In the genomic region with DNA sequence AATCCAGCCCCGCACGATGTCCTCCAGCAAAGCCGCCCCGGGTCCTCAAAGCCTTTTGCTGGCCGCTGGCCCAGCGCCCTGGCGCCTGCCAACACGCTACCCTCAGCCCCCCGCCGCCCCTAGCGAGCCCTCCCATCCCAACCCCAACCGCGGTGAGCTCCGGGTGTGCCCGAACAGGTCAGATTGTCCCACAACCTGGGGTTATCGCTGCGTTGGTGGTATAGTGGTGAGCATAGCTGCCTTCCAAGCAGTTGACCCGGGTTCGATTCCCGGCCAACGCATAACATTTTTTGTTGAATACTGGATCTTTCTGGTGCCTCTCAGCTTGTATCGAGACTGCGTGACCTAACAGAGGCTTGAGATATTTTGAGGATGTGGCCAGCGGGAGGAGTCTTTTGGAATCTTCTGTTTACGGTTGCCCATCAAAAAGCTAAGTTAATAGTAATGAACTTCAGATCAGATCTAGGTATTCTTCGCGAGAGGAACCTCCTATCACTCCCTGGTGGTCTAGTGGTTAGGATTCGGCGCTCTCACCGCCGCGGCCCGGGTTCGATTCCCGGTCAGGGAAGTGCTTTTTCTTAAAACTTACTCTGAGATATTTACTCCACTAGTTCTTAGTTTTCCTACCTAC, we compare ENCODE assay signal across 8 mouse cellular contexts. TPM values are rescaled to one million over a fixed set of nuclear protein-coding genes. Genes with fewer than 3 reads are reported as not detected.
A peak's percentile ranks its signal among the peaks of the same experiment; 100 is the strongest.
DNase-seq lines count a peak whose midpoint lies in the region; ATAC-seq and TF ChIP-seq lines count a peak whose summit lies in the region.

No protein-coding gene starts in this region.

- peak overlapping the region; percentile 66 to 86 (median 70) for H3K4me3 ChIP-seq in CH12.LX (replicated peaks in 1 of 3; ENCODE audit: low read depth in 2 of 3, low read length in 2 of 3, poor library complexity in 1 of 3)
- H3K4me3 ChIP-seq in forebrain, embryonic 11.5 days (ENCODE audit: low read depth, low read length), result peak overlapping the region; percentile 72
- H3K4me3 ChIP-seq in heart, embryonic 16.5 days (ENCODE audit: low read length), result peak overlapping the region; percentile 86
- H3K4me3 ChIP-seq in liver, embryonic 14.5 days (ENCODE audit: insufficient read depth in 1 of 2, low read depth in 2 of 2, low read length in 2 of 2), result peak overlapping the region; percentile 68 to 88
- H3K4me3 ChIP-seq in stomach, embryonic 15.5 days (replicated peaks), result peak overlapping the region; percentile 66

- WGBS in forebrain, embryonic 11.5 days, result under 1% methylated on average over 35 of the region's 35 CpGs
- under 1% methylated on average over 35 of the region's 35 CpGs for WGBS in heart, embryonic 16.5 days
- under 1% methylated on average over 35 of the region's 35 CpGs for WGBS in liver, embryonic 14.5 days (ENCODE audit: insufficient replicate concordance)
- under 1% methylated on average over 35 of the region's 35 CpGs for WGBS in stomach, embryonic 15.5 days

- no peak for TF ChIP-seq EP300 in CH12.LX (IDR thresholded peaks at IDR 0.05; ENCODE audit: low read length)
- no peak for TF ChIP-seq EP300 in liver, embryonic 14.5 days (IDR thresholded peaks at IDR 0.05; ENCODE audit: low read depth)

- dilution Hi-C loops in CH12.LX (cut with MboI; ENCODE audit: extremely low pct_ligation_motif_present, extremely low pct_unique_long_range_greater_than_20kb, low sequenced_read_pairs), result no loop called here

- H3K36me3 ChIP-seq in CH12.LX (replicated peaks in 1 of 2; ENCODE audit: control insufficient read depth in 1 of 2, insufficient read depth in 1 of 2, low read length in 1 of 2), result no peaks in the 10 kb centered on the region
- no peaks in the 10 kb centered on the region for H3K36me3 ChIP-seq in forebrain, embryonic 11.5 days (ENCODE audit: control insufficient read depth, insufficient read depth, low read length)
- H3K36me3 ChIP-seq in heart, embryonic 16.5 days (ENCODE audit: control insufficient read depth, insufficient read depth), result no peaks in the 10 kb centered on the region
- no peaks in the 10 kb centered on the region for H3K36me3 ChIP-seq in liver, embryonic 14.5 days (replicated peaks; ENCODE audit: control insufficient read depth, insufficient read depth, low read depth)
- no peaks in the 10 kb centered on the region for H3K36me3 ChIP-seq in stomach, embryonic 15.5 days

- H3K27me3 ChIP-seq in CH12.LX (replicated peaks), result no peaks in the 10 kb centered on the region
- no peaks in the 10 kb centered on the region for H3K27me3 ChIP-seq in forebrain, embryonic 11.5 days (ENCODE audit: control insufficient read depth, insufficient read depth, low read length)
- H3K27me3 ChIP-seq in heart, embryonic 16.5 days (ENCODE audit: control insufficient read depth, insufficient read depth, low read length), result no peaks in the 10 kb centered on the region
- H3K27me3 ChIP-seq in liver, embryonic 14.5 days (ENCODE audit: control insufficient read depth, insufficient read depth, low read length), result no peaks in the 10 kb centered on the region
- no peaks in the 10 kb centered on the region for H3K27me3 ChIP-seq in stomach, embryonic 15.5 days (replicated peaks)

- no peak for TF ChIP-seq CTCF in CH12.LX (conservative IDR thresholded peaks at IDR 0.05 in 1 of 2, IDR thresholded peaks at IDR 0.05 in 1 of 2; ENCODE audit: low read depth in 2 of 2, low read length in 2 of 2)
- TF ChIP-seq CTCF in liver, embryonic 14.5 days (IDR thresholded peaks at IDR 0.05; ENCODE audit: low read depth), result no peak

- ATAC-seq in forebrain, embryonic 11.5 days (replicated peaks; ENCODE audit: low FRiP score), result peak; percentile 95
- ATAC-seq in heart, embryonic 16.5 days (replicated peaks; ENCODE audit: extremely low read depth, insufficient read depth, low FRiP score), result peak; percentile 91
- peak; percentile 82 for ATAC-seq in liver, embryonic 14.5 days (ENCODE audit: insufficient read depth)
- peak; percentile 89 for ATAC-seq in stomach, embryonic 15.5 days (ENCODE audit: insufficient read depth, low FRiP score, low read depth)

- no peak overlapping the region; the same call in 1 of the 2 replicates for H3K27ac ChIP-seq in CH12.LX (ENCODE audit: insufficient read depth, low read depth)
- H3K27ac ChIP-seq in forebrain, embryonic 11.5 days (ENCODE audit: low read depth, low read length), result no peak overlapping the region
- peak overlapping the region; percentile 76 for H3K27ac ChIP-seq in heart, embryonic 16.5 days (ENCODE audit: low read length)
- peak overlapping the region; percentile 15; the same call in 1 of the 2 replicates for H3K27ac ChIP-seq in liver, embryonic 14.5 days
- peak overlapping the region; percentile 74 for H3K27ac ChIP-seq in stomach, embryonic 15.5 days

- in situ Hi-C loops in CH12.LX (cut with MboI; ENCODE audit: low pct_ligation_motif_present, low pct_unique_long_range_greater_than_20kb, low sequenced_read_pairs), result loop anchor here (5.0 to 10.0 kb wide), 2 partner anchors 60 to 372 kb away; no protein-coding TSS in a partner anchor

- no peak for TF ChIP-seq RAD21 in CH12.LX (IDR thresholded peaks at IDR 0.05; ENCODE audit: low read depth, low read length)

- H3K79me2 ChIP-seq in CH12.LX (replicated peaks; ENCODE audit: control insufficient read depth, extremely low read depth, insufficient read depth, poor library complexity, severe bottlenecking), result no peaks in the 10 kb centered on the region

- H3K4me1 ChIP-seq in CH12.LX (ENCODE audit: control insufficient read depth in 1 of 2, insufficient read depth in 2 of 2), result peaks cover 0 to 12% of the 10 kb centered on the region in 2 experiments; a peak in 2 of 4 replicates
- H3K4me1 ChIP-seq in forebrain, embryonic 11.5 days (replicated peaks; ENCODE audit: control insufficient read depth, insufficient read depth, low read length), result no peaks in the 10 kb centered on the region; the same call in 1 of the 2 replicates
- H3K4me1 ChIP-seq in heart, embryonic 16.5 days (ENCODE audit: control insufficient read depth, insufficient read depth, low read length), result peaks cover 4% of the 10 kb centered on the region; the same call in 1 of the 2 replicates
- H3K4me1 ChIP-seq in liver, embryonic 14.5 days (replicated peaks; ENCODE audit: control insufficient read depth in 2 of 2, insufficient read depth in 2 of 2, low read length in 1 of 2), result peaks cover 10 to 15% of the 10 kb centered on the region in 2 experiments
- 0 out of 2 replicates have a peak, but pooled peaks cover 4% of the 10 kb centered on the region for H3K4me1 ChIP-seq in stomach, embryonic 15.5 days

- TF ChIP-seq POLR2A in CH12.LX (IDR thresholded peaks at IDR 0.05; ENCODE audit: low read depth, low read length), result no peak

- H3K9me3 ChIP-seq in CH12.LX (replicated peaks; ENCODE audit: low read length), result peaks cover 5% of the 10 kb centered on the region
- H3K9me3 ChIP-seq in forebrain, embryonic 11.5 days (ENCODE audit: control insufficient read depth, low read length), result no peaks in the 10 kb centered on the region
- H3K9me3 ChIP-seq in heart, embryonic 16.5 days (replicated peaks; ENCODE audit: control insufficient read depth, low read length), result no peaks in the 10 kb centered on the region
- no peaks in the 10 kb centered on the region for H3K9me3 ChIP-seq in liver, embryonic 14.5 days (ENCODE audit: control insufficient read depth, low read length)
- H3K9me3 ChIP-seq in stomach, embryonic 15.5 days, result no peaks in the 10 kb centered on the region

- peak; percentile 90 for DNase-seq in CH12.LX (ENCODE audit: extremely low read depth)
- DNase-seq in c-Kit-positive CD71-positive TER-119-negative erythroid progenitor cells, embryonic 14.5 days (ENCODE audit: low read depth), result peak; percentile 76
- peak; percentile 95 for DNase-seq in forebrain, embryonic 11.5 days (ENCODE audit: low spot score)
- DNase-seq in kidney, postnatal 25 days, result peak; percentile 81 to 91
- DNase-seq in liver, embryonic 14.5 days (ENCODE audit: low read depth in 3 of 3, low spot score in 3 of 3), result peak; percentile 63 to 74 (median 66)
- DNase-seq in neural tube, embryonic 10.5 days (ENCODE audit: extremely low spot score, low spot score), result peak; percentile 98

- H3K9ac ChIP-seq in CH12.LX (ENCODE audit: insufficient read depth, low read depth), result peak overlapping the region; percentile 45; the same call in 1 of the 2 replicates
- peak overlapping the region; percentile 56 for H3K9ac ChIP-seq in forebrain, embryonic 11.5 days (ENCODE audit: low read length)
- H3K9ac ChIP-seq in heart, embryonic 16.5 days (ENCODE audit: low read length), result peak overlapping the region; percentile 77
- H3K9ac ChIP-seq in liver, embryonic 14.5 days (replicated peaks), result peak overlapping the region; percentile 72; the same call in 1 of the 2 replicates
- no peak overlapping the region for H3K9ac ChIP-seq in stomach, embryonic 15.5 days

- peak overlapping the region; percentile 92 for H3K4me2 ChIP-seq in CH12.LX (ENCODE audit: insufficient read depth, low read depth, poor library complexity, severe bottlenecking)
- peak overlapping the region; percentile 66 for H3K4me2 ChIP-seq in forebrain, embryonic 11.5 days (ENCODE audit: low read depth, low read length, severe bottlenecking)
- peak overlapping the region; percentile 79 for H3K4me2 ChIP-seq in heart, embryonic 16.5 days (ENCODE audit: low read depth, low read length)
- peak overlapping the region; percentile 92 for H3K4me2 ChIP-seq in liver, embryonic 14.5 days (ENCODE audit: low read depth)
- peak overlapping the region; percentile 64 for H3K4me2 ChIP-seq in stomach, embryonic 15.5 days

RNA-seq across cellular contexts. Expression of gene Cfap126, which starts 11.1 kb away (rescaled TPM):
- total RNA-seq in CH12.LX (2012; rRNA removed) (0.76 and 2.0 TPM in 2 replicates), CH12.LX (2014; rRNA removed) (0.43 and 0.79 TPM in 2 replicates)
- polyA plus RNA-seq in CH12.LX (2012; ENCODE audit: insufficient read length, low read depth), result 2.5 and 3.4 TPM in 2 replicates
- 1.5 and 2.9 TPM in 2 replicates for polyA plus RNA-seq in forebrain, embryonic 11.5 days (2014; fragmentation: Nextera tagmentation; extraction: Ambion mirVana)
- 2.9 and 3.5 TPM in 2 replicates for polyA plus RNA-seq in heart, embryonic 16.5 days (2015; fragmentation: Nextera tagmentation; extraction: Ambion mirVana)
- polyA plus RNA-seq in liver, embryonic 14.5 days (2012; rRNA removed), result 1.8 and 2.2 TPM in 2 replicates
- polyA plus RNA-seq in liver, embryonic 14.5 days (2014; fragmentation: Nextera tagmentation; extraction: Ambion mirVana), result 1.9 and 2.6 TPM in 2 replicates
- 1.6 and 2.9 TPM in 2 replicates for polyA plus RNA-seq in stomach, embryonic 15.5 days (2015; fragmentation: Nextera tagmentation; extraction: Ambion mirVana)

RNA-seq across cellular contexts. Expression of gene Fcgr3, which starts 37.9 kb away (rescaled TPM):
- total RNA-seq in CH12.LX (2012; rRNA removed), result 4.3 and 8.5 TPM in 2 replicates
- 6.1 and 6.3 TPM in 2 replicates for total RNA-seq in CH12.LX (2014; rRNA removed)
- polyA plus RNA-seq in CH12.LX (2012; ENCODE audit: insufficient read length, low read depth), result 2.6 and 3.7 TPM in 2 replicates
- polyA plus RNA-seq in forebrain, embryonic 11.5 days (2014; fragmentation: Nextera tagmentation; extraction: Ambion mirVana), result 4.3 TPM in 2 replicates
- 10.2 and 10.7 TPM in 2 replicates for polyA plus RNA-seq in heart, embryonic 16.5 days (2015; fragmentation: Nextera tagmentation; extraction: Ambion mirVana)
- polyA plus RNA-seq in liver, embryonic 14.5 days (2012; rRNA removed), result 12.7 and 14.6 TPM in 2 replicates
- 19.2 and 24.6 TPM in 2 replicates for polyA plus RNA-seq in liver, embryonic 14.5 days (2014; fragmentation: Nextera tagmentation; extraction: Ambion mirVana)
- polyA plus RNA-seq in stomach, embryonic 15.5 days (2015; fragmentation: Nextera tagmentation; extraction: Ambion mirVana), result 18.7 and 18.8 TPM in 2 replicates

RNA-seq across cellular contexts. Expression of gene Sdhc, which starts 47.7 kb away (rescaled TPM):
- total RNA-seq in CH12.LX (2012; rRNA removed) (79.4 and 87.5 TPM in 2 replicates), CH12.LX (2014; rRNA removed) (178 and 205 TPM in 2 replicates)
- 120 and 153 TPM in 2 replicates for polyA plus RNA-seq in CH12.LX (2012; ENCODE audit: insufficient read length, low read depth)
- polyA plus RNA-seq in forebrain, embryonic 11.5 days (2014; fragmentation: Nextera tagmentation; extraction: Ambion mirVana), result 272 and 277 TPM in 2 replicates
- 622 and 629 TPM in 2 replicates for polyA plus RNA-seq in heart, embryonic 16.5 days (2015; fragmentation: Nextera tagmentation; extraction: Ambion mirVana)
- 103 and 111 TPM in 2 replicates for polyA plus RNA-seq in liver, embryonic 14.5 days (2012; rRNA removed)
- polyA plus RNA-seq in liver, embryonic 14.5 days (2014; fragmentation: Nextera tagmentation; extraction: Ambion mirVana), result 147 and 165 TPM in 2 replicates
- 258 and 282 TPM in 2 replicates for polyA plus RNA-seq in stomach, embryonic 15.5 days (2015; fragmentation: Nextera tagmentation; extraction: Ambion mirVana)

RNA-seq across cellular contexts. Expression of gene Mpz, which starts 47.8 kb away (rescaled TPM):
- 0.04 and 0.21 TPM in 2 replicates for total RNA-seq in CH12.LX (2012; rRNA removed)
- total RNA-seq in CH12.LX (2014; rRNA removed), result not detected in 2 replicates
- 0.26 and 0.49 TPM in 2 replicates for polyA plus RNA-seq in CH12.LX (2012; ENCODE audit: insufficient read length, low read depth)
- 0.13 TPM in 1 of 2 replicates, not detected in the other for polyA plus RNA-seq in forebrain, embryonic 11.5 days (2014; fragmentation: Nextera tagmentation; extraction: Ambion mirVana)
- polyA plus RNA-seq in heart, embryonic 16.5 days (2015; fragmentation: Nextera tagmentation; extraction: Ambion mirVana), result 0.44 and 1.1 TPM in 2 replicates
- 0.04 and 0.25 TPM in 2 replicates for polyA plus RNA-seq in liver, embryonic 14.5 days (2012; rRNA removed)
- polyA plus RNA-seq in liver, embryonic 14.5 days (2014; fragmentation: Nextera tagmentation; extraction: Ambion mirVana), result 0.14 TPM in 1 of 2 replicates, not detected in the other
- 1.8 and 2.2 TPM in 2 replicates for polyA plus RNA-seq in stomach, embryonic 15.5 days (2015; fragmentation: Nextera tagmentation; extraction: Ambion mirVana)

Comparison
In these comparisons a context has a peak if more than half of its experiments do, and no peak if none do; other contexts are left out.
1. H3K27ac ChIP-seq: peak in heart, embryonic 16.5 days (single experiment), liver, embryonic 14.5 days (single experiment) and stomach, embryonic 15.5 days (single experiment); none in CH12.LX (single experiment) and forebrain, embryonic 11.5 days (single experiment).
2. Peak in every context shown above with its lines, with median percentiles within 50 percentile points of each other: DNase-seq, H3K4me2 ChIP-seq, H3K4me3 ChIP-seq and ATAC-seq.